In the genomic region with DNA sequence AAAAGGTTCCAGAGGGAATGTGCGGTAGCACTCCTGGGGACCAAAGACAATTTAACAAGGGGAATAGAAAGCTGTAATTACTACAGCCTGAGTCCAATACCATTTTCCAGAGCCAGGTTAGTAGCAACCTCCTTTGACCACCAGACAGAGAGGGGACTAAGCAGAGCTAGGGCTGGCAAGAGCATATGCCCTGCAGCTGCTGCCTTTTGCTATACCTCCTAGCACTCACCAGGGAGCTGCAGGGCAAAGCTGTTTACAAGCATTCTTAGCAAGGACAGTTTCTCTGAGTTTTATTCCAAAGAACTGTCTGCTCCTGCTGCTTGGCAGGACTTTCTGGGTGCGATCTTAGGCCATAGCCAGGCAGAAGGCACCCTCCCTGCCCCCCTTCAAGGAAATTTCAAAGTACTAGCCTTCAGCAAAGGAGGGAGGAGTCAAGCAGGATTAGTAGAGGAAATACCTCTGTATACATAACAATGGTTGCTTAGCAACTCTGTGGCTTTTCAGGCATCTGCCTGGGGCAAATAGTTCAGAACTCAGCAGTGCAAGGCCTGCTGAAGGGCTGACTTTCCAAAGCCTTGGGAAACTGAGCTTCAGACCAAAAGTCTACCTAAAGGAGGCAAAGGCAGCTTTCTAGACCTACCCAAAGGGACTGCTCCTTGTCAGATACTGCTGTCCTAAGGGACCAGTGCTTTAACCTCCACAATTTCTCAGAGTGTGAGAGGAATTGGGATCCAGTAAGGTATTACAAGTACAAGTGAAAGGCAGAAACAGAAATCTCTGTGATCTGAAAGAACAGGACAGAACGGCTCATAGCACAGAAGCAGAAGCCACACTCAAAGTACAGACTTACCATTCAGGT, we compare ENCODE assay signal across 9 mouse cellular contexts.
DNase-seq lines count a peak whose midpoint lies in the region; ATAC-seq and TF ChIP-seq lines count a peak whose summit lies in the region.
"Had no signal": no experiment of that assay in that cellular context is flagged by ENCODE, and none has a peak within 500 bp of the region (broad histone marks: within the 10 kb centered on the region; RNA-seq: fewer than 3 reads in every experiment).

No protein-coding gene starts in this region.

- H3K9ac ChIP-seq in kidney, embryonic 15.5 days: no peak overlapping the region
- no peak overlapping the region for H3K9ac ChIP-seq in hindbrain, postnatal 0 days (replicated peaks; ENCODE audit: low read length)
- H3K9ac ChIP-seq in neural tube, embryonic 14.5 days (replicated peaks; ENCODE audit: low read depth, low read length): no peak overlapping the region

- WGBS in kidney, embryonic 15.5 days: 38% methylated on average over 3 of the region's 3 CpGs
- 50% methylated on average over 3 of the region's 3 CpGs for WGBS in kidney, adult 2 months
- 41% methylated on average over 3 of the region's 3 CpGs for WGBS in hindbrain, postnatal 0 days
- 37% methylated on average over 3 of the region's 3 CpGs for WGBS in neural tube, embryonic 14.5 days

- ATAC-seq in kidney, embryonic 15.5 days (replicated peaks; ENCODE audit: low FRiP score): peak; percentile 88
- peak; percentile 62 for ATAC-seq in hindbrain, postnatal 0 days
- ATAC-seq in neural tube, embryonic 14.5 days (ENCODE audit: low read depth): peak; percentile 77; the same call in 1 of the 2 replicates

- no peak for TF ChIP-seq POLR2A in kidney, adult 2 months (IDR thresholded peaks at IDR 0.05; ENCODE audit: low read depth, low read length)

- H3K36me3 ChIP-seq in kidney, embryonic 15.5 days: no peaks in the 10 kb centered on the region
- no peaks in the 10 kb centered on the region for H3K36me3 ChIP-seq in kidney, adult 2 months (ENCODE audit: control insufficient read depth, insufficient read depth, low read length)
- H3K36me3 ChIP-seq in hindbrain, postnatal 0 days (ENCODE audit: insufficient read depth, low read length): no peaks in the 10 kb centered on the region
- no peaks in the 10 kb centered on the region for H3K36me3 ChIP-seq in neural tube, embryonic 14.5 days (ENCODE audit: control insufficient read depth, insufficient read depth, low read length)
- H3K36me3 ChIP-seq: G1E had no signal

- H3K9me3 ChIP-seq in kidney, embryonic 15.5 days (replicated peaks): no peaks in the 10 kb centered on the region
- no peaks in the 10 kb centered on the region for H3K9me3 ChIP-seq in hindbrain, postnatal 0 days (ENCODE audit: low read length)
- no peaks in the 10 kb centered on the region for H3K9me3 ChIP-seq in neural tube, embryonic 14.5 days (ENCODE audit: control insufficient read depth, low read length)
- H3K9me3 ChIP-seq: G1E had no signal

- H3K4me3 ChIP-seq in kidney, embryonic 15.5 days (replicated peaks): no peak overlapping the region
- H3K4me3 ChIP-seq in kidney, adult 2 months (ENCODE audit: insufficient read depth, low read depth, low read length): no peak overlapping the region
- H3K4me3 ChIP-seq in hindbrain, postnatal 0 days (ENCODE audit: low read length): no peak overlapping the region
- H3K4me3 ChIP-seq in neural tube, embryonic 14.5 days (ENCODE audit: low read depth, low read length): no peak overlapping the region

- H3K27me3 ChIP-seq in kidney, embryonic 15.5 days: no peaks in the 10 kb centered on the region
- no peaks in the 10 kb centered on the region for H3K27me3 ChIP-seq in kidney, adult 2 months (replicated peaks; ENCODE audit: control insufficient read depth, insufficient read depth, low read length)
- H3K27me3 ChIP-seq in hindbrain, postnatal 0 days (ENCODE audit: insufficient read depth, low read length): no peaks in the 10 kb centered on the region
- H3K27me3 ChIP-seq in neural tube, embryonic 14.5 days (ENCODE audit: control insufficient read depth, insufficient read depth, low read length): no peaks in the 10 kb centered on the region

- no peak overlapping the region for H3K4me2 ChIP-seq in kidney, embryonic 15.5 days
- H3K4me2 ChIP-seq in hindbrain, postnatal 0 days (ENCODE audit: low read depth, low read length): no peak overlapping the region
- no peak overlapping the region for H3K4me2 ChIP-seq in neural tube, embryonic 14.5 days (ENCODE audit: low read depth, low read length)

- TF ChIP-seq CTCF in kidney, adult 2 months (conservative IDR thresholded peaks at IDR 0.05; ENCODE audit: insufficient read depth, insufficient read length, low read depth, low read length): no peak
- no peak for TF ChIP-seq CTCF in hindbrain, postnatal 0 days (IDR thresholded peaks at IDR 0.05; ENCODE audit: low read depth)

- no peak for DNase-seq in kidney, adult 2 months
- DNase-seq in embryo, embryonic 11.5 days (ENCODE audit: low read depth, low spot score): peak; percentile 34
- DNase-seq in hindbrain, postnatal 0 days (ENCODE audit: low spot score): peak; percentile 9
- no peak for DNase-seq in frontal cortex, postnatal 14 days (ENCODE audit: low spot score in 2 of 2)
- DNase-seq in cerebellum, adult 8-10 months: no peak
- no peak for DNase-seq in cerebellum, postnatal 36 days

- no peak overlapping the region for H3K27ac ChIP-seq in kidney, embryonic 15.5 days
- H3K27ac ChIP-seq in kidney, adult 2 months (ENCODE audit: insufficient read depth, low read depth, low read length): no peak overlapping the region
- no peak overlapping the region for H3K27ac ChIP-seq in hindbrain, postnatal 0 days
- H3K27ac ChIP-seq in neural tube, embryonic 14.5 days (ENCODE audit: low read depth, low read length): no peak overlapping the region

- no peaks in the 10 kb centered on the region for H3K4me1 ChIP-seq in kidney, embryonic 15.5 days
- H3K4me1 ChIP-seq in kidney, adult 2 months (ENCODE audit: control insufficient read depth, insufficient read depth, low read length): no peaks in the 10 kb centered on the region
- no peaks in the 10 kb centered on the region for H3K4me1 ChIP-seq in hindbrain, postnatal 0 days (ENCODE audit: insufficient read depth, low read length)
- no peaks in the 10 kb centered on the region for H3K4me1 ChIP-seq in neural tube, embryonic 14.5 days (ENCODE audit: control insufficient read depth, insufficient read depth, low read length)

Comparison
In these comparisons a context has a peak if more than half of its experiments do, and no peak if none do; other contexts are left out.
1. DNase-seq: peak in embryo, embryonic 11.5 days (single experiment) and hindbrain, postnatal 0 days (single experiment); none in kidney, adult 2 months (single experiment), frontal cortex, postnatal 14 days (0 of 2), cerebellum, adult 8-10 months (single experiment) and cerebellum, postnatal 36 days (0 of 2).
2. Peak in every context shown above with its lines, with median percentiles within 50 percentile points of each other: ATAC-seq.